In genomic region chr7:28572689-28573088, GRCm38 (mm10) we compare ENCODE assay signal across 23 mouse cellular contexts. TPM values are rescaled to one million over a fixed set of nuclear protein-coding genes. Genes with fewer than 3 reads are reported as not detected.
A peak's percentile ranks its signal among the peaks of the same experiment; 100 is the strongest.
DNase-seq lines count a peak whose midpoint lies in the region; ATAC-seq and TF ChIP-seq lines count a peak whose summit lies in the region.
"Had no signal": no experiment of that assay in that cellular context is flagged by ENCODE, and none has a peak within 500 bp of the region (broad histone marks: within the 10 kb centered on the region; RNA-seq: fewer than 3 reads in every experiment).

No protein-coding gene starts in this region.

- TF ChIP-seq POLR2A in small intestine, adult 2 months (IDR thresholded peaks at IDR 0.05; ENCODE audit: low read depth, low read length), result no peak
- TF ChIP-seq POLR2A in cerebellum, adult 2 months (IDR thresholded peaks at IDR 0.05; ENCODE audit: borderline replicate concordance, insufficient read depth, low read length), result no peak

- WGBS in liver, embryonic 12.5 days (ENCODE audit: insufficient replicate concordance), result 67% methylated on average over 5 of the region's 5 CpGs
- 73% methylated on average over 5 of the region's 5 CpGs for WGBS in liver, embryonic 11.5 days
- 52% methylated on average over 5 of the region's 5 CpGs for WGBS in intestine, postnatal 0 days
- 73% methylated on average over 5 of the region's 5 CpGs for WGBS in kidney, embryonic 14.5 days
- WGBS in small intestine, adult 2 months, result 56% methylated on average over 5 of the region's 5 CpGs
- WGBS in forebrain, embryonic 15.5 days, result 94% methylated on average over 5 of the region's 5 CpGs
- WGBS in cerebellum, adult 2 months, result 95% methylated on average over 5 of the region's 5 CpGs

- peaks cover 85% of the 10 kb centered on the region for H3K4me1 ChIP-seq in liver, embryonic 12.5 days
- H3K4me1 ChIP-seq in liver, embryonic 11.5 days (replicated peaks; ENCODE audit: control insufficient read depth, insufficient read depth, low read length), result peaks cover 61% of the 10 kb centered on the region
- peaks cover 29% of the 10 kb centered on the region for H3K4me1 ChIP-seq in intestine, postnatal 0 days (replicated peaks; ENCODE audit: control insufficient read depth, insufficient read depth, low read length)
- peaks cover 59% of the 10 kb centered on the region for H3K4me1 ChIP-seq in kidney, embryonic 14.5 days (ENCODE audit: control insufficient read depth, insufficient read depth, low read length)
- peaks cover 78% of the 10 kb centered on the region for H3K4me1 ChIP-seq in small intestine, adult 2 months (ENCODE audit: control insufficient read depth, insufficient read depth, insufficient read length, low read length)
- H3K4me1 ChIP-seq in forebrain, embryonic 15.5 days, result peaks cover 24% of the 10 kb centered on the region
- peaks cover 56% of the 10 kb centered on the region for H3K4me1 ChIP-seq in cerebellum, adult 2 months (ENCODE audit: control insufficient read depth, insufficient read depth, low read length)

- H3K4me3 ChIP-seq in liver, embryonic 12.5 days, result no peak overlapping the region
- H3K4me3 ChIP-seq in liver, embryonic 11.5 days (ENCODE audit: low read depth, low read length), result no peak overlapping the region
- H3K4me3 ChIP-seq in intestine, postnatal 0 days (ENCODE audit: low read depth, low read length), result no peak overlapping the region
- no peak overlapping the region for H3K4me3 ChIP-seq in kidney, embryonic 14.5 days (ENCODE audit: low read length)
- no peak overlapping the region for H3K4me3 ChIP-seq in small intestine, adult 2 months (ENCODE audit: low read depth, low read length)
- H3K4me3 ChIP-seq in forebrain, embryonic 15.5 days, result no peak overlapping the region
- no peak overlapping the region for H3K4me3 ChIP-seq in cerebellum, adult 2 months (replicated peaks; ENCODE audit: insufficient read depth, low read depth, low read length)

- H3K4me2 ChIP-seq in liver, embryonic 12.5 days, result no peak overlapping the region
- no peak overlapping the region for H3K4me2 ChIP-seq in liver, embryonic 11.5 days
- no peak overlapping the region for H3K4me2 ChIP-seq in intestine, postnatal 0 days (replicated peaks; ENCODE audit: low read depth)
- H3K4me2 ChIP-seq in kidney, embryonic 14.5 days (replicated peaks; ENCODE audit: low read depth, low read length), result no peak overlapping the region
- H3K4me2 ChIP-seq in forebrain, embryonic 15.5 days (replicated peaks), result no peak overlapping the region
- H3K4me2 ChIP-seq: hindbrain, embryonic 14.5 days had no signal

- TF ChIP-seq CTCF in intestine, postnatal 0 days (IDR thresholded peaks at IDR 0.05; ENCODE audit: low read depth), result no peak
- TF ChIP-seq CTCF in small intestine, adult 2 months (IDR thresholded peaks at IDR 0.05; ENCODE audit: extremely low read depth, insufficient read length, insufficient replicate concordance, low read depth, low read length), result no peak
- no peak for TF ChIP-seq CTCF in cerebellum, adult 2 months (IDR thresholded peaks at IDR 0.05; ENCODE audit: borderline replicate concordance, insufficient read depth, low read depth, low read length)

- H3K9ac ChIP-seq in liver, embryonic 12.5 days, result no peak overlapping the region
- H3K9ac ChIP-seq in liver, embryonic 11.5 days (ENCODE audit: low read depth, low read length), result no peak overlapping the region
- H3K9ac ChIP-seq in intestine, postnatal 0 days (ENCODE audit: low read depth, low read length), result no peak overlapping the region
- no peak overlapping the region for H3K9ac ChIP-seq in kidney, embryonic 14.5 days (ENCODE audit: low read depth, low read length)
- H3K9ac ChIP-seq in forebrain, embryonic 15.5 days (replicated peaks), result no peak overlapping the region
- H3K9ac ChIP-seq: hindbrain, embryonic 14.5 days; liver, embryonic 14.5 days had no signal

- H3K9me3 ChIP-seq in liver, embryonic 12.5 days (replicated peaks), result no peaks in the 10 kb centered on the region
- H3K9me3 ChIP-seq in liver, embryonic 11.5 days (ENCODE audit: control insufficient read depth, low read length), result no peaks in the 10 kb centered on the region
- H3K9me3 ChIP-seq in intestine, postnatal 0 days (ENCODE audit: control insufficient read depth), result no peaks in the 10 kb centered on the region
- no peaks in the 10 kb centered on the region for H3K9me3 ChIP-seq in kidney, embryonic 14.5 days (ENCODE audit: control insufficient read depth, low read length)
- no peaks in the 10 kb centered on the region for H3K9me3 ChIP-seq in forebrain, embryonic 15.5 days

- no peaks in the 10 kb centered on the region for H3K27me3 ChIP-seq in liver, embryonic 12.5 days (replicated peaks)
- H3K27me3 ChIP-seq in liver, embryonic 11.5 days (replicated peaks; ENCODE audit: control insufficient read depth, insufficient read depth, low read length), result no peaks in the 10 kb centered on the region
- no peaks in the 10 kb centered on the region for H3K27me3 ChIP-seq in intestine, postnatal 0 days (replicated peaks; ENCODE audit: control insufficient read depth, insufficient read depth, low read length)
- no peaks in the 10 kb centered on the region for H3K27me3 ChIP-seq in kidney, embryonic 14.5 days (ENCODE audit: control insufficient read depth, insufficient read depth, low read length)
- no peaks in the 10 kb centered on the region for H3K27me3 ChIP-seq in small intestine, adult 2 months (ENCODE audit: control insufficient read depth, insufficient read depth, low read length)
- no peaks in the 10 kb centered on the region for H3K27me3 ChIP-seq in forebrain, embryonic 15.5 days
- no peaks in the 10 kb centered on the region for H3K27me3 ChIP-seq in cerebellum, adult 2 months (ENCODE audit: control insufficient read depth, insufficient read depth, low read length)
- H3K27me3 ChIP-seq: Patski had no signal

- H3K27ac ChIP-seq in liver, embryonic 12.5 days, result peak overlapping the region; percentile 52
- no peak overlapping the region for H3K27ac ChIP-seq in liver, embryonic 11.5 days (ENCODE audit: low read depth, low read length)
- 0 out of 2 replicates have a peak overlapping the region, but pooled peaks have one; percentile 30 for H3K27ac ChIP-seq in intestine, postnatal 0 days (ENCODE audit: low read depth, low read length)
- H3K27ac ChIP-seq in kidney, embryonic 14.5 days (ENCODE audit: low read depth, low read length), result 0 out of 2 replicates have a peak overlapping the region, but pooled peaks have one; percentile 11
- peak overlapping the region; percentile 88 for H3K27ac ChIP-seq in small intestine, adult 2 months (ENCODE audit: insufficient read depth, low read depth, low read length)
- no peak overlapping the region for H3K27ac ChIP-seq in forebrain, embryonic 15.5 days (replicated peaks)
- H3K27ac ChIP-seq in cerebellum, adult 2 months (ENCODE audit: insufficient read depth, low read length), result no peak overlapping the region
- H3K27ac ChIP-seq: hindbrain, embryonic 14.5 days; liver, embryonic 14.5 days had no signal

- DNase-seq in liver, embryonic 11.5 days (ENCODE audit: low spot score), result no peak
- no peak for DNase-seq in frontal cortex, postnatal 25 days (ENCODE audit: low spot score in 2 of 2)
- no peak for DNase-seq in cerebellum, adult 2 months
- DNase-seq: adrenal gland, postnatal 36 days; cerebellum, adult 9-11 months; heart, adult 18-20 months; heart, postnatal 10 days; layer of hippocampus, postnatal 36 days; right cerebral cortex, adult 18-20 months; spleen, adult 18-20 months; thymus, postnatal 25 days had no signal

- peaks cover 26% of the 10 kb centered on the region for H3K36me3 ChIP-seq in liver, embryonic 12.5 days
- peaks cover 3% of the 10 kb centered on the region; the same call in 1 of the 2 replicates for H3K36me3 ChIP-seq in liver, embryonic 11.5 days (ENCODE audit: control insufficient read depth, insufficient read depth, low read length)
- H3K36me3 ChIP-seq in intestine, postnatal 0 days (ENCODE audit: control insufficient read depth, insufficient read depth), result peaks cover 17% of the 10 kb centered on the region
- peaks cover 16% of the 10 kb centered on the region for H3K36me3 ChIP-seq in kidney, embryonic 14.5 days (ENCODE audit: control insufficient read depth, insufficient read depth, low read length)
- peaks cover 17% of the 10 kb centered on the region for H3K36me3 ChIP-seq in small intestine, adult 2 months (ENCODE audit: control insufficient read depth, insufficient read depth, low read length)
- peaks cover 2% of the 10 kb centered on the region for H3K36me3 ChIP-seq in forebrain, embryonic 15.5 days

- no peak for ATAC-seq in liver, embryonic 12.5 days
- no peak for ATAC-seq in liver, embryonic 11.5 days (replicated peaks; ENCODE audit: low FRiP score)
- ATAC-seq in intestine, postnatal 0 days, result no peak
- no peak for ATAC-seq in kidney, embryonic 14.5 days (ENCODE audit: low FRiP score, low TSS enrichment)
- ATAC-seq in forebrain, embryonic 15.5 days (replicated peaks), result no peak
- ATAC-seq: activated CD4-positive, CD25-positive, alpha-beta regulatory T cell, adult 4 months; midbrain, embryonic 16.5 days; Patski had no signal

RNA-seq across cellular contexts. Expression of gene Samd4b, which starts 25.3 kb away (rescaled TPM):
- polyA plus RNA-seq in liver, embryonic 12.5 days (2016; fragmentation: Nextera tagmentation; extraction: Ambion mirVana), result 10.0 and 12.5 TPM in 2 replicates
- 17.4 and 18.6 TPM in 2 replicates for polyA plus RNA-seq in liver, embryonic 11.5 days (2014; fragmentation: Nextera tagmentation; extraction: Ambion mirVana)
- polyA plus RNA-seq in intestine, postnatal 0 days (2015; fragmentation: Nextera tagmentation; extraction: Ambion mirVana), result 12.4 and 13.4 TPM in 2 replicates
- 33.3 and 34.9 TPM in 2 replicates for polyA plus RNA-seq in kidney, embryonic 14.5 days (2014; fragmentation: Nextera tagmentation; extraction: Ambion mirVana)
- 43.4 and 82.0 TPM in 2 replicates for polyA plus RNA-seq in small intestine, adult 2 months (2012; rRNA removed)
- polyA plus RNA-seq in forebrain, embryonic 15.5 days (2015; fragmentation: Nextera tagmentation; extraction: Ambion mirVana), result 24.3 and 25.7 TPM in 2 replicates
- polyA plus RNA-seq in cerebellum, adult 2 months (2012; rRNA removed), result 54.1 and 54.9 TPM in 2 replicates

RNA-seq across cellular contexts. Expression of gene Pak4, which starts 25.3 kb away (rescaled TPM):
- polyA plus RNA-seq in liver, embryonic 12.5 days (2016; fragmentation: Nextera tagmentation; extraction: Ambion mirVana), result 24.3 and 24.6 TPM in 2 replicates
- 34.0 and 35.3 TPM in 2 replicates for polyA plus RNA-seq in liver, embryonic 11.5 days (2014; fragmentation: Nextera tagmentation; extraction: Ambion mirVana)
- 17.2 and 19.7 TPM in 2 replicates for polyA plus RNA-seq in intestine, postnatal 0 days (2015; fragmentation: Nextera tagmentation; extraction: Ambion mirVana)
- 48.3 and 60.7 TPM in 2 replicates for polyA plus RNA-seq in kidney, embryonic 14.5 days (2014; fragmentation: Nextera tagmentation; extraction: Ambion mirVana)
- 50.3 and 112 TPM in 2 replicates for polyA plus RNA-seq in small intestine, adult 2 months (2012; rRNA removed)
- 28.9 and 30.0 TPM in 2 replicates for polyA plus RNA-seq in forebrain, embryonic 15.5 days (2015; fragmentation: Nextera tagmentation; extraction: Ambion mirVana)
- 8.3 and 8.5 TPM in 2 replicates for polyA plus RNA-seq in cerebellum, adult 2 months (2012; rRNA removed)

RNA-seq across cellular contexts. Expression of gene Nccrp1, which starts 25.6 kb away (rescaled TPM):
- polyA plus RNA-seq in liver, embryonic 12.5 days (2016; fragmentation: Nextera tagmentation; extraction: Ambion mirVana), result not detected in 2 replicates
- not detected in 2 replicates for polyA plus RNA-seq in liver, embryonic 11.5 days (2014; fragmentation: Nextera tagmentation; extraction: Ambion mirVana)
- not detected in 2 replicates for polyA plus RNA-seq in intestine, postnatal 0 days (2015; fragmentation: Nextera tagmentation; extraction: Ambion mirVana)
- polyA plus RNA-seq in kidney, embryonic 14.5 days (2014; fragmentation: Nextera tagmentation; extraction: Ambion mirVana), result not detected in 2 replicates
- 0.14 and 2.8 TPM in 2 replicates for polyA plus RNA-seq in small intestine, adult 2 months (2012; rRNA removed)
- polyA plus RNA-seq in forebrain, embryonic 15.5 days (2015; fragmentation: Nextera tagmentation; extraction: Ambion mirVana), result not detected in 2 replicates
- polyA plus RNA-seq in cerebellum, adult 2 months (2012; rRNA removed), result 0.43 and 0.67 TPM in 2 replicates
- polyA plus RNA-seq: activated CD4-positive, CD25-positive, alpha-beta regulatory T cell, adult 4 months; liver, embryonic 14.5 days; Patski had no signal

RNA-seq across cellular contexts. Expression of gene Sycn, which starts 32.0 kb away (rescaled TPM):
- polyA plus RNA-seq in liver, embryonic 12.5 days (2016; fragmentation: Nextera tagmentation; extraction: Ambion mirVana), result not detected in 2 replicates
- polyA plus RNA-seq in liver, embryonic 11.5 days (2014; fragmentation: Nextera tagmentation; extraction: Ambion mirVana), result not detected in 2 replicates
- 17.0 and 23.4 TPM in 2 replicates for polyA plus RNA-seq in intestine, postnatal 0 days (2015; fragmentation: Nextera tagmentation; extraction: Ambion mirVana)
- not detected in 2 replicates for polyA plus RNA-seq in kidney, embryonic 14.5 days (2014; fragmentation: Nextera tagmentation; extraction: Ambion mirVana)
- 32.7 and 16,759 TPM in 2 replicates for polyA plus RNA-seq in small intestine, adult 2 months (2012; rRNA removed)
- not detected in 2 replicates for polyA plus RNA-seq in forebrain, embryonic 15.5 days (2015; fragmentation: Nextera tagmentation; extraction: Ambion mirVana)
- polyA plus RNA-seq in cerebellum, adult 2 months (2012; rRNA removed), result not detected in 2 replicates
- polyA plus RNA-seq: activated CD4-positive, CD25-positive, alpha-beta regulatory T cell, adult 4 months; embryonic facial prominence, embryonic 14.5 days; hindbrain, embryonic 14.5 days; liver, embryonic 14.5 days; midbrain, embryonic 16.5 days; neural tube, embryonic 11.5 days; Patski had no signal

RNA-seq across cellular contexts. Expression of gene Ifnl3, which starts 50.1 kb away (rescaled TPM):
- not detected in 2 replicates for polyA plus RNA-seq in liver, embryonic 12.5 days (2016; fragmentation: Nextera tagmentation; extraction: Ambion mirVana)
- not detected in 2 replicates for polyA plus RNA-seq in liver, embryonic 11.5 days (2014; fragmentation: Nextera tagmentation; extraction: Ambion mirVana)
- polyA plus RNA-seq in intestine, postnatal 0 days (2015; fragmentation: Nextera tagmentation; extraction: Ambion mirVana), result not detected in 2 replicates
- not detected in 2 replicates for polyA plus RNA-seq in kidney, embryonic 14.5 days (2014; fragmentation: Nextera tagmentation; extraction: Ambion mirVana)
- polyA plus RNA-seq in small intestine, adult 2 months (2012; rRNA removed), result not detected in 2 replicates
- polyA plus RNA-seq in forebrain, embryonic 15.5 days (2015; fragmentation: Nextera tagmentation; extraction: Ambion mirVana), result not detected in 2 replicates
- polyA plus RNA-seq in cerebellum, adult 2 months (2012; rRNA removed), result not detected in 2 replicates
- polyA plus RNA-seq: activated CD4-positive, CD25-positive, alpha-beta regulatory T cell, adult 4 months; embryonic facial prominence, embryonic 14.5 days; hindbrain, embryonic 14.5 days; liver, embryonic 14.5 days; midbrain, embryonic 16.5 days; neural tube, embryonic 11.5 days; Patski had no signal

Comparison
In these comparisons a context has a peak if more than half of its experiments do, and no peak if none do; other contexts are left out.
1. H3K27ac ChIP-seq: peak in liver, embryonic 12.5 days (single experiment), intestine, postnatal 0 days (single experiment), kidney, embryonic 14.5 days (single experiment) and small intestine, adult 2 months (single experiment); none in liver, embryonic 11.5 days (single experiment), forebrain, embryonic 15.5 days (single experiment) and cerebellum, adult 2 months (single experiment).